Mouse (Mus musculus) embryonic fibroblast, embryonic 13.5 days (primary cell): Measurements from ENCODE around the gene Cacna2d1. TPM values are rescaled to one million over a fixed set of nuclear protein-coding genes. Genes with fewer than 3 reads are reported as not detected.

Experiments
- H3K27ac ChIP-seq: 2 replicates; pipeline ENCODE4 v1.5.1; 2012; ENCODE audit warnings: low read length, control low read depth, inconsistent platforms; ENCODE audit not compliant: insufficient read depth
- H3K4me1 ChIP-seq: 2 replicates; pipeline ENCODE4 v1.6.1; 2011; ENCODE audit warnings: low read length; ENCODE audit not compliant: control insufficient read depth, insufficient read depth
- H3K4me3 ChIP-seq: 2 replicates; pipeline ENCODE4 v1.5.1; 2011; ENCODE audit warnings: mild to moderate bottlenecking, control low read depth, low read length; ENCODE audit not compliant: insufficient read depth
- CTCF ChIP-seq: IDR thresholded peaks from 2 replicates; pipeline ENCODE4 v1.5.1; 2011; ENCODE audit warnings: mild to moderate bottlenecking, control low read depth, low read length, moderate library complexity, borderline replicate concordance; ENCODE audit not compliant: insufficient read depth
- POLR2A ChIP-seq: IDR thresholded peaks from 2 replicates; pipeline ENCODE4 v1.6.1; 2011; ENCODE audit warnings: low read depth, mild to moderate bottlenecking, control low read depth, low read length, moderate library complexity
- polyA plus RNA-seq: library from polyadenylated mRNA; stranded (reverse); fragments of >200 nt; gene quantifications from 2 replicates; pipeline ENCODE4 v1.2.4, GENCODE M21; 2011; ENCODE audit warnings: low read depth; ENCODE audit not compliant: missing spikeins, insufficient read length

The Cacna2d1 gene
- polyA plus RNA-seq, 1 experiment = 49.3 TPM

GRCm38 (mm10) chr5:16166868-16167267 lies 232.4 kb downstream of the Cacna2d1 start:
- H3K27ac ChIP-seq = no peak overlapping the region
- TF ChIP-seq CTCF = no peak
- H3K4me3 ChIP-seq = no peak overlapping the region
- no peaks in the 10 kb centered on the region for H3K4me1 ChIP-seq

- Histone ChIP-seq H3K4me1 (peaks cover 3% of the 10 kb centered on the region), H3K4me3 (no peak overlapping the region), H3K27ac (no peak overlapping the region)
- TF ChIP-seq CTCF (no peak), POLR2A (no peak)
Observed at GRCm38 (mm10) chr5:16181041-16181440, 246.6 kb downstream of the Cacna2d1 start.

DNA sequence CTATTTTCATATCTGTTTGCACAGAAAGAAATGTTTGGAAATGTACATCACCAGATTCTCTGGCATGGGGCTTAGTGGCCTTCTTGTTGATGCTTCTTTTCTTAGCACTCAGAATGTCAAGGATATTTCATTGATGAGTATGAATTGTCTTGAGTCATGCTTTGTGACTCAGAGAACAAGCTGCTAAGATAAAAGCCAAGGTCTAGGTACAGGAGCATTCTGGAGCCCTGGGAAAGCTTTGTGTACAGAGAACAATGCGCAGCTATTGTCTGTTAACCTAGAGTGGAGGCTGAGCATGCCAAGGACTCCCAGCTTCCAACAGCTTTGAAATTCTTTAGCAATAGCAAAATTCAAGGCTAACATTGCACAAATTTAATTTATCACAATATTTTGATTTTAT lies 249.6 kb downstream of the Cacna2d1 start:
- Histone ChIP-seq H3K4me3 (no peak overlapping the region), H3K4me1 (peaks cover 5% of the 10 kb centered on the region), H3K27ac (no peak overlapping the region)
- TF ChIP-seq POLR2A = no peak
- TF ChIP-seq CTCF = no peak

DNA sequence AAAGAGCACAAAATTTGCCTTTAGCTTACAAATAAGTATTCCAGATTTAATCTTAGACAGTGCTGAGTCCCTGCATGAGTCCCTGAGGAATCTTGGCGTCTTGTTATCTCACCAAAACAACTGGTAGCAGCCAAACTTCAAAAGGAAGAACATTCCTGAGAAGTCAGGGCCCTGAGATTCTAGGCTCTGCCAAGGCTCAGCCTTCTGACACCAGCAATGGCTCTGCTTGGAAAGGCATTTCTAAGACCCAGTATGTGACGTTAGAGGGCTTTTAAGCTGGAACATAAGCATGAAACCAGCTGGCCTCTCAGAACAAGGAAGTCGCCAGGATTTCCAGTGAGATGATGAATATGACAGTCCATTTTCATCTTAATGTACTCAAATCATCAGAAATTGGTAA lies 253.4 kb downstream of the Cacna2d1 start:
- peaks cover 5% of the 10 kb centered on the region for H3K4me1 ChIP-seq
- no peak overlapping the region for H3K4me3 ChIP-seq
- no peak overlapping the region for H3K27ac ChIP-seq
- TF ChIP-seq CTCF (no peak), POLR2A (no peak)

DNA sequence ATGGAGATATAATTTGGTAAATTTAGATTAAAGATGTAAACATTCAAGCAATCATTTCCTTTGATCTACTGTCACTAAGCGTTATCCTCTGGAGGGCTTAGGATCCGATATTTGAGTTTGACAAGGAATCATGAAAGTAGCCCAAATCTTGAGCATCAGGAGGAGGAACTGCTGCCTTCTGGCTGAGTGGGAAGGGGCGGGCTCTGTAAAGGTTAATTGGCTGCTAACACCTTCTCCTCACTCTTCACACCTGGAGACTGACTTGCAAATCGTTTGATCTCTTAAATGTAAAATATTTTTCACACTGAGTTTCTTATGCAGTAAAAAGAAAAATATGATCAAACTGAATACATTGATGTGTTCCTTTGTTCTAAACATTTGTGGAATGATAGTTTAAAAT lies 255.4 kb downstream of the Cacna2d1 start:
- TF ChIP-seq CTCF = no peak
- TF ChIP-seq POLR2A = no peak

DNA sequence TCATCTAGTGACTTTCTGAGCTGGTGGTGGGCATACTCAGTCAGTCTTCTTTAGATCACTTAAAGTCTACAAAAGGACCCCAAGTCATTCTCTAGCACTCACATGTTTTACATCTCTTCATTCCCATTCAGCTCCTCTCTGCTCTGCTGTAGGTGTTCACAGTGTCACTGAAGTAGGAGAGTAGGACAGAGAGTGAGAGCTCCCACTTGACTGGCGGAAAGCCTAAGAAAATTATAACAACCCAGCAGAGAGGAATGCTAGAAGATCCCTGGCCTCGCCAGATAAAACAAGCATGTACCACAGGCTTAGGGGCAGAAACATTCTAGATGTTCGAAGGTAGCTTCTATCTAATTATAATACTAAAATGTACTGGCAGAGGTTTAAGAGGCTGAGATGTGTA lies 256.7 kb downstream of the Cacna2d1 start:
- H3K4me3 ChIP-seq = no peak overlapping the region
- no peak overlapping the region for H3K27ac ChIP-seq
- peaks cover 3% of the 10 kb centered on the region for H3K4me1 ChIP-seq
- no peak for TF ChIP-seq CTCF
- no peak for TF ChIP-seq POLR2A

More for the DNA sequence above, 255.4 kb downstream of the Cacna2d1 start:
- Histone ChIP-seq H3K27ac (no peak overlapping the region), H3K4me3 (no peak overlapping the region), H3K4me1 (peaks cover 3% of the 10 kb centered on the region)

DNA sequence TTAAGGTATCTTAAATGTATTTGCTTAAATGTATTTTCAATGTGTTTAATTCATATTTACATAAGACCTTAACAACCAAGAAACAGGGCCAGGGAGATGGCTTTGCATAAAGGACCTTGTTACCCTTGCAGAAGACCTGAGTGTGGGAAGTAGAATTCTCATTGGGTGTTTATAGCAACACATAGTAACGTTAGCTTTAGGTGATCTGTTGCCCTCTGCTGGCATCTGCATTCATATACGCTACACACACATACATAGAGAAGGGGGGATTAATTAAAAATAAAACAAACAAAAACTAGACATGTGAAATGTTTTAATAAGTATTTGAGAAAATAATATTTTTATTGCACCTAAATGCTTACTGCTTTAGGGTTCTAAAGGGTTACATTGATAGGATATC lies 265.3 kb downstream of the Cacna2d1 start:
- no peaks in the 10 kb centered on the region for H3K4me1 ChIP-seq
- no peak overlapping the region for H3K4me3 ChIP-seq
- TF ChIP-seq CTCF (no peak), POLR2A (no peak)
- H3K27ac ChIP-seq = no peak overlapping the region

DNA sequence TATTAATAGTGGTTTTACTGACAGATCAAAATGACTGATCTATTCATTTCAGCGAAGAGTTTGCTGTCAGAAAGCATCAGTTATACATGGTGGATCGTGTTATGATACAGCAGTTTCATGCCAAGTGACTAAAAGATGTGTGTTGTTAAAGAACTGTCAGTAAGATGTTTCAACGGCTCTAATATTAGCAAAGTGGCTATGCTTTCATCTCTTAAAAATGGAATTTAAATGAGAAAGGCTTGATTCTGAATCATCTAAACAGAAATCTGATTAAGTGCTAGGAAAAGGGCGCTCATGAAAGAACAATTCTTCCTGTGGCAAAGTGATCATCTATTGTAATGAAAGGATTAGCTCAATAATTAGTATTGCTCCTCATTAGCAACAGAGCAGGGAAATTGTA lies 287.5 kb downstream of the Cacna2d1 start:
- Histone ChIP-seq H3K4me1 (no peaks in the 10 kb centered on the region), H3K27ac (no peak overlapping the region)
- no peak for TF ChIP-seq POLR2A
- no peak for TF ChIP-seq CTCF

GRCm38 (mm10) chr5:16225359-16225758 lies 290.9 kb downstream of the Cacna2d1 start:
- TF ChIP-seq POLR2A = no peak
- no peak for TF ChIP-seq CTCF
- no peaks in the 10 kb centered on the region for H3K4me1 ChIP-seq

More for the DNA sequence above, 287.5 kb downstream of the Cacna2d1 start:
- H3K4me3 ChIP-seq = no peak overlapping the region

DNA sequence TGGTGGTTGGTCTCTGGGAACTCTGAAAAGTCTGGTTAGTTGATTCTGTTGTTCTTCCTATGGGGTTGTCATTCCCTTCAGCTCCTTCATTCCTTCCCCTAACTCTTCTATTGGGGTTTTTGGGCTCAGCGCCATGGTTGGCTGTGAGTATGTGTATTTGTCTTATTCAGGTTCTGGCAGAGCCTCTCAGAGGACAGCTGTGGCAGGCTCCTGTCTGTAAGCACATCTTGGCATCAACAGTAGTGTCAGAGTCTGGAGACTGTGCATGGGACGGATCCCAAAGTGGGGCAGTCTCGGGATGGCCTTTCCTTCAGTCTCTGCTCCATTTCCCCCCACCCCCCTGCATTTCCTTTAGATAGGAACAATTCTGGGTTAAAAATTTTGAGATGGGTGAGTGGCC lies 294.9 kb downstream of the Cacna2d1 start:
- TF ChIP-seq CTCF = no peak
- TF ChIP-seq POLR2A = no peak
- Histone ChIP-seq H3K4me3 (no peak overlapping the region), H3K4me1 (no peaks in the 10 kb centered on the region), H3K27ac (no peak overlapping the region)

More at GRCm38 (mm10) chr5:16225359-16225758, 290.9 kb downstream of the Cacna2d1 start:
- no peak overlapping the region for H3K27ac ChIP-seq
- H3K4me3 ChIP-seq = no peak overlapping the region

GRCm38 (mm10) chr5:16231477-16231876 lies 297.0 kb downstream of the Cacna2d1 start:
- no peak overlapping the region for H3K4me3 ChIP-seq
- TF ChIP-seq CTCF = no peak
- no peak for TF ChIP-seq POLR2A
- H3K27ac ChIP-seq = no peak overlapping the region
- no peaks in the 10 kb centered on the region for H3K4me1 ChIP-seq
